Mouse (Mus musculus) spleen, adult 2 months (tissue): Measurements from ENCODE around the gene Dusp18.

Experiments used
- CTCF ChIP-seq: fragments of 200-500 bp; IDR thresholded peaks from 2 replicates; pipeline ENCODE4 v1.5.1; 2011; ENCODE audit warnings: mild to moderate bottlenecking, inconsistent platforms; ENCODE audit not compliant: insufficient read depth, insufficient read length, insufficient replicate concordance; ENCODE audit errors: extremely low read depth
- POLR2A ChIP-seq: fragments of 200-500 bp; IDR thresholded peaks from 2 replicates; pipeline ENCODE4 v1.6.1; 2011; ENCODE audit warnings: low read depth, low read length, inconsistent platforms

DNA sequence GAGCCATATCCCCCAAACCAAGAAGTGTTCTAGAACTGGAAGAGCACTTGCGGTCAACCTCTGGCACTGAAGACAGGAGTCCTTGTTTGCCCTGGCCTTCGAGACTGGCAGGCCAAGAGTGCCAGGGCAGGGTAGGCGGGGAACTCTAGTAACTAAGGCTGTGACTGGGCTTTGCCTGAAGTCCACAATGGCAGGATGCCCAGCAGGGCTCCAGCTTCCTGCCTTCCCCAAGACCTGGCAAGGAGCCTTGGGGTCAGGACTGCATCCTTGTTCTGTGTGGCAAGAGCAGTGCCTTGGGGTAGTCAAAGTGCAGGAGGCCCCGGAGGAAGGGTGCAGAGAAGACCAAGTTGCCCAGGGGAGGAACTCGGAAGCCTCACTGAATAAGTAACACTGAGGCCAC lies 8.0 kb downstream of the Dusp18 start:
- TF ChIP-seq CTCF, result no peak
- no peak for TF ChIP-seq POLR2A
